Mouse (Mus musculus) lung, adult 2 months (tissue): ENCODE results near the gene Lrp4. TPM values are rescaled to one million over a fixed set of nuclear protein-coding genes. Genes with fewer than 3 reads are reported as not detected.

ENCODE experiments used
- DNase-seq: peaks from one replicate; pipeline ENCODE4 v3.0.0; 2022
- H3K4me1 ChIP-seq: fragments of 200-500 bp; 2 replicates; pipeline ENCODE4 v1.6.1; 2011; ENCODE audit warnings: low read length; ENCODE audit not compliant: control insufficient read depth, insufficient read depth
- H3K4me3 ChIP-seq: fragments of 200-500 bp; replicated peaks from 2 replicates; pipeline ENCODE3; 2011; ENCODE audit warnings: low read depth, mild to moderate bottlenecking, control low read depth, low read length; ENCODE audit errors: extremely low read depth
- CTCF ChIP-seq: fragments of 200-500 bp; IDR thresholded peaks from 2 replicates; pipeline ENCODE4 v1.5.1; 2011; ENCODE audit warnings: mild to moderate bottlenecking, low read length, control low read depth; ENCODE audit not compliant: insufficient read depth
- POLR2A ChIP-seq: fragments of 200-500 bp; IDR thresholded peaks from 2 replicates; pipeline ENCODE4 v1.6.1; 2011; ENCODE audit warnings: low read depth, mild to moderate bottlenecking, control low read depth, low read length, borderline replicate concordance; ENCODE audit errors: extremely low read depth
- WGBS: fragments of 180-500 bp; shearing (Covaris S2); methylation state at CpG from one replicate; pipeline ENCODE4 v1.1.7; 2018; 5-methylcytosine and 5-hydroxymethylcytosine counted together
- polyA plus RNA-seq: library from polyadenylated mRNA; depleted of rRNA; stranded (reverse); fragments of >200 nt; gene quantifications from 2 replicates; pipeline ENCODE4 v1.2.3, GENCODE M21; 2012

Lrp4 gene
- polyA plus RNA-seq, 1 experiment = 55.6 TPM

DNA sequence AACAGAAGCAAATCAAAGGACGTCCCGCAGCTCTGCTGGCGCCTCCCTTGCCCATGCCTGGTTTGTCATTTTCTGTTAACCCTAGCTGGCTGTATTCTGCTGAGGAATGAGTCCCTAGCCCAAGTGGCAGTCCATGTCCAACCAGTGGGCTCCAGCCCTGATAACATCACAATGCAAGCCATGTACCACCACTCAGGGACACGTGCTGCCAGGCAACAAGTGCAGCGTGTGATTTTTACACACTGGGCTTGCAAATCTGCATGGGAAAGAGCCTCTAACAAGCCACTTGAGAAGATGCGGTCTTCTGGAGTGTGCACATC lies 26.8 kb upstream of the Lrp4 start:
- peaks cover 2% of the 10 kb centered on the region; the same call in 1 of the 2 replicates for H3K4me1 ChIP-seq
- WGBS = 64% methylated on average over 6 of the region's 6 CpGs
- no peak for DNase-seq
- H3K4me3 ChIP-seq = no peak overlapping the region
- no peak for TF ChIP-seq POLR2A

DNA sequence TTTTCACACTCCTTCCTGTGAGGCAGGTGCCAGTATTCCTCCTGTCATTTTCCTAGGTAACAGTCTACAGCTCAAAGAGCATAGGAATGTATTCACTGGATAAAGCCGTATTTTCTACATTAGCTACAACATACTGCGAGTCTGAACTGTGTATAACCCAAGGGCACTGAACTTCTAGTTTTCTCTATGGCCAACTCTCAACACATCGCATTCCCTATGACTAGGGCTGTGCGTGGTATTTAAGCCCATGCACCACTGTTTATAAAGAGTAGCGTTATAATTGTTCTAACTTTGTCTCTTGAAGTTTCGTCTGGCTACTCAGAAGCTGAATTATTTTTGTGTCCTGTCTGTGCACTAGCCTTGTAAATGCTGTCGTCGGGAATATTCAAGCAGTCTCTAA lies 20.6 kb upstream of the Lrp4 start:
- Histone ChIP-seq H3K4me3 (no peak overlapping the region), H3K4me1 (peaks cover 7% of the 10 kb centered on the region)
- WGBS = 76% methylated on average over 8 of the region's 8 CpGs
- no peak for DNase-seq
- no peak for TF ChIP-seq POLR2A
- no peak for TF ChIP-seq CTCF

DNA sequence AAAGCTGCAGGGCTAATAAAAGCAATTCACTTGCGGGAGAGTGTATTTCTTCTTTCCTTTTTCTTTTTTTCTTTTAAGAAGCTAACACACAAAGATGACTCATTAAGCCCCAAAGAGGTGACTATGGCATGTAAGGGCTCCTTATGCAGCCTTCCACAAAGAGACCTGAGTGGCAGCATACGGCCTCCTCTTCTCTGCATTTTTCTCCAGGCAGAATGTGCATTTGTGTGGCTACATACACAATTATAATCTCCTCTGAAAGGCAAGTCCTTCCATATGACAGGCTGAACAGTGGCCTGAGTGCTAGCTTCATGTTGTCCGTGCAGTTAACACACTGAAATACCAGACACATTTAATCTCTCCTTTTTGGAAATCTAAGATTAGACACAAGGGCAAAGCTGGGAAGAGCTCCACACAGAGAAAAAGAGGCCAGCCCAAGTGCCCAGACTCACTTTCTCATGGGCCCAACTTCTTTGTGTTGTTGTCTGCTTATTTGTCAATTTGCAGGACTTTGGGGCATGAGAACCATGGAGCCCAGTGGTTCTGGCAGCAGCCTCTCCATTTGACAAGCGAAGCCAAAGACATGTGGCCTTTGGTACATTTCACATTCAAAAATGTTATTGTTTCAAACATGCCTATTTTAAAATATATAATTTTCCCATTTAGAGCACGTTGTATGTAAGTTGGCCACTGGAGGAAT lies 20.0 kb upstream of the Lrp4 start:
- no peak overlapping the region for H3K4me3 ChIP-seq
- DNase-seq = no peak
- peaks cover 9% of the 10 kb centered on the region for H3K4me1 ChIP-seq
- TF ChIP-seq POLR2A = no peak
- no peak for TF ChIP-seq CTCF
- WGBS = 73% methylated on average over 5 of the region's 5 CpGs

DNA sequence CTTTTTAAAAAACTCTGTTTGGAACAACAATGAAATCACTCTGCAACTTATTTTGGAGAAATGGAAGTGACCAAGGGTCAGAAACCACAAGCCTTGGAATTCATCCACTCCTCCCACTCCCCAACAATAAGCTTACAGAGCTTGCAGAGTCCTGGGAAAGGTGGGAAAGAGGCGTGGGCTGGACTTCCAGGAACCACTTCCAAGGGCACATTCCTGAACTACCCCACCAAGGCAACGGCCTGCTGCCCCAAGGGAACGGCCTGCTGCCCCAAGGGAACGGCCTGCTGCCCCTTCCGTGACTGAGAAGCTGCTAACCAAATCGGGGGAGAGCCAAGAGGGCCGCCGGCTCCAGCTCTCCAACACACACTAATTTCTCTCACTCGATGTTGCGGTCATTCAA lies 18.0 kb upstream of the Lrp4 start:
- TF ChIP-seq CTCF (no peak), POLR2A (no peak)
- WGBS = 61% methylated on average over 10 of the region's 10 CpGs
- H3K4me1 ChIP-seq = peaks cover 9% of the 10 kb centered on the region
- no peak for DNase-seq
- H3K4me3 ChIP-seq = no peak overlapping the region

DNA sequence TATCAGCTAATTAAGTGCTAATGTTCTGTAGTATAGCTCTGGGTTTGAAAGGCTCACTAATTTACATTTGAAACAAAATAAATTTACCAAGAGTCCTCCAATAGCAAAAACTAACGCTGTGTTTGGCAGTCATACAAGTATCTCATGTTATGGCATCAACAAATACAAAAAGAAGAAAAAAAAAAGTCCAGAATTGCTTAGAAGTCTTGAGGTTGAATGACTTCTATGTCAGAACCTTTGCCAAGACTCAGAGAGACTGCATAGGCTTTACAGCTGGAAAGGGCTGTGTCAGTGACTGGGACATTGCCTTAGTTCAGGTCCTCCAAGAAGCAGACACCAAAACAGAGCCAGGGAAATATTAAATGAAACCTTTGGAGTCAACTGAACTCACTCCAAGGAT lies 17.4 kb upstream of the Lrp4 start:
- Histone ChIP-seq H3K4me3 (no peak overlapping the region), H3K4me1 (peaks cover 9% of the 10 kb centered on the region)
- WGBS = 47% methylated on average over 1 of the region's 1 CpGs
- DNase-seq = no peak
- TF ChIP-seq POLR2A = no peak
- no peak for TF ChIP-seq CTCF

DNA sequence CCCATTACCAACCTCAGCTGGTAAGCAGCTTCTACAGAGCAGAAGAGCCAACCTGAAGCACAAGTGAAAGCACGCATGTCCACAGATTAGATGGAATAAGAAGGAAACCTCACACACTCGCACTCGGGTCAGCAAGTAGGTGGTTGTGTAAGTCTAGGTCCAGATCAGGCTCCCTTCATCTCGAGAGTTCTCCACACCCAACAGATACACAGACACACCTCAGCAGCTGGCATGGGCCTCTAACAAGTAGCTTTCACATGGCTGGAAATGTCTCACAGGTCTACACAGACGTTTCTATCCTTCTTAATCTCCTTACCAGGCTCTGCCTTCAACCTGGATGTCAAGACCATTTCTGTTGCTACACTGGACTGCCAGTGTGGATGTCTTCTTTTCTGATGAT lies 16.6 kb upstream of the Lrp4 start:
- peaks cover 9% of the 10 kb centered on the region for H3K4me1 ChIP-seq
- WGBS = 65% methylated on average over 5 of the region's 5 CpGs

DNA sequence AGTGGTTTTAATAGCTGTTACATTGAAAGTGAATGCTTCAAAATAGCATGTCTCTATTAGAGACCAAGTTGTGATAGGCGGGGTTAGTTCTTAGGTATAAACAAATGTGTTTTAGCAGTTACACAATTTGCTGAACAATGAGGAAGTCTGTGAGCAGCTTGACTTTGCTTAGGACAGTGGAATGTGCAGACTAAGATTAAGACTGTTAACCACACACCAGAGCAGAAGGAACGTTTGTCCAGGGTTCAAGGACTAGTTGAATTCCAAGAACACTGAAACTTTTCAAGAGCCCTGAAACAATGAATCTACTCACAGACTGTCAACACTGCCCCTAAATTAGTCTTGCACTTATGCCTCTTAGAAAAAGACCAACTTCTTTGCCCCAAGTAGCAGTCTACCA lies 15.6 kb upstream of the Lrp4 start:
- WGBS = 26% methylated on average over 2 of the region's 2 CpGs
- TF ChIP-seq CTCF = no peak
- TF ChIP-seq POLR2A = no peak
- H3K4me3 ChIP-seq = no peak overlapping the region
- DNase-seq = no peak
- peaks cover 9% of the 10 kb centered on the region for H3K4me1 ChIP-seq

More for the DNA sequence above, 16.6 kb upstream of the Lrp4 start:
- no peak for TF ChIP-seq CTCF
- no peak for TF ChIP-seq POLR2A
- H3K4me3 ChIP-seq = no peak overlapping the region
- no peak for DNase-seq

DNA sequence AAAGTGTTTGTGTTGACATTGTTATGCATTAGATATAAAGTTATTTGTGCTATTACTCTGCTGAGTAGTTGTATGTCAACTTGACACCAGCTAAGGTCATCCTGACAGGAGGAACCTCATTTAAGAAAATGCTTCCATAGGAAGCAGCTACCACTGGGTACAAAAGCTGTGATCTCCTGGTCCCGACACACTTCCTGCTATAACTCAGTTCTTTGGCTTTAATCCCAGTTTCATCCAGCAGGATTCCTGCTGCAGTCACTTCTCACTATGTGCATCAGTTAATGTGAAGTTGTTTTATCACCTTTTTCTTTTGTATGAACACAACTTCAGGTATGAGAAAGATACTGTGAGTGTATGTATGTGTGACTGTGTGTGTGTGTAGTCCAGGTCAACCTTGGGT lies 15.1 kb upstream of the Lrp4 start:
- DNase-seq = no peak
- Histone ChIP-seq H3K4me3 (no peak overlapping the region), H3K4me1 (peaks cover 9% of the 10 kb centered on the region)
- TF ChIP-seq POLR2A (no peak), CTCF (no peak)
- WGBS = 11% methylated on average over 1 of the region's 1 CpGs

DNA sequence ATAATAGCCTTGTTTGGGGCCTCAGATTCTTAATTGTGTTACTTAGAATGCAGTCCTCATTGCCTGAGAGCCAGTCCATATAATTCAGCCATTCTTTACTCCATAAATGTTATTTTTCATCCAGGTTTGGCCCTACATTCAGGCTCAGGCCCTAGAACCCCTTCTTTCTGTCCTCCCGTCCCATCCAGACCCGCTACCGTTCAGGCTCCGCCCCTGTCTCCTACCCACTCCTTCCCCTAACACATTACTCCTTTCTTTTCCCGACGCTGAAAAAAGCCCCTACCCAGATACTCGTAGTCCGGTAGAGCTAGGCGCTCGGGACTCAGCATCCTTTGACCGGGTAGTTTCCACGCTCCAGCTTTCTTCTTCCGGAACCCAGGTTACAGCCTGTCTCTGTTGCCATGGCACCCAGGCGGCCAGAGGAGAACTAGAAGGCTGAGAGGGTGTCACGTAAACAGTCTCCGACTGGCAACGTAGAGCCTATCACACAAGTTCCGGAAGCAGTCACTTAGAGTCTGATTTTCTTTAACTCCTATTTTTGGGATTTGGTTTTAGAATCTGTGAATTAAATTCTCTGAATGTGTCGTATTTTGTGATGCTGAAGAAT lies 12.9 kb upstream of the Lrp4 start, which contains the start of gene 1110051M20Rik:
TSS of gene 1110051M20Rik (minus strand) at position 419 of the 607 bp plus-strand sequence.
- WGBS = 2% methylated on average over 19 of the region's 19 CpGs
- Histone ChIP-seq H3K4me1 (peaks cover 7% of the 10 kb centered on the region), H3K4me3 (peak within 1 kb of the TSS; percentile 78)
- no peak for TF ChIP-seq CTCF
- no peak for TF ChIP-seq POLR2A
- peak; percentile 80 for DNase-seq

DNA sequence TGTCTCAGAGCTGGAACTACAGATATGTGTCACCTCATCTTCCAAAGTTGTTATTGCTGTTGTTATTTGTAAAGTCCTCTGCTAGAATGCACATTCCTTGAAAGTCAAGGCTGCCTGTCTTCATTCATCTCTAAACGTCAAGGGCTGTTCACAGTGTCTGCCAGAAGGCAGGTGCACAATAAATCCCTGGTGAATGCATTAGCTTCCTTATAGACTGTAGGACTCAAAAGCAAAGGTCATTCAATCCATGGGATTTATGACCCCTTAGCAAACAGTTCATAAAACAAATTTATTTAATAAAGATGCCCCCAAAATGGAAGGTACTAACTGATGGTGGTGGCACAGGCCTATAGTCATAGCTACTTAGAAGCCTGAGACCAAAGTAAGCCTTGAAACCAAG lies 7.6 kb upstream of the Lrp4 start:
- 73% methylated on average over 1 of the region's 1 CpGs for WGBS
- no peak for DNase-seq
- no peaks in the 10 kb centered on the region for H3K4me1 ChIP-seq
- H3K4me3 ChIP-seq = no peak overlapping the region
- TF ChIP-seq CTCF = no peak
- TF ChIP-seq POLR2A = no peak
